Mouse (Mus musculus): ENCODE measurements around the gene Serpina3j. TPM values are rescaled to one million over a fixed set of nuclear protein-coding genes. Genes with fewer than 3 reads are reported as not detected.

Serpina3j gene
- not detected in 2 replicates for polyA plus RNA-seq (2012; ENCODE audit: insufficient read depth, low replicate concordance)

- Histone ChIP-seq H3K36me3 (replicated peaks; ENCODE audit: low read length) (no peaks in the 10 kb centered on the region), H3K27me3 (replicated peaks) (peaks cover 23% of the 10 kb centered on the region), H3K9me3 (peaks cover 16% of the 10 kb centered on the region), H3K4me3 (replicated peaks) (no peak within 1 kb of the TSS), H3K4me1 (peaks cover 3% of the 10 kb centered on the region; the same call in 1 of the 2 replicates)
- TF ChIP-seq FLI1 (IDR thresholded peaks at IDR 0.05; ENCODE audit: low read length) (no peak), GATA1 (IDR thresholded peaks at IDR 0.05; ENCODE audit: borderline replicate concordance, low read length) (no peak)
Measured at GRCm38 (mm10) chr12:104314253-104314652, at the start of gene Serpina3j. Serpina3j (plus strand) TSS chr12:104314553.

- Histone ChIP-seq H3K27me3 (replicated peaks) (no peaks in the 10 kb centered on the region), H3K36me3 (replicated peaks; ENCODE audit: low read length) (peaks cover 40% of the 10 kb centered on the region), H3K9me3 (no peaks in the 10 kb centered on the region), H3K4me1 (peaks cover 80% of the 10 kb centered on the region), H3K4me3 (replicated peaks) (peak overlapping the region; percentile 59)
- TF ChIP-seq GATA1 (IDR thresholded peaks at IDR 0.05; ENCODE audit: borderline replicate concordance, low read length) (no peak), FLI1 (IDR thresholded peaks at IDR 0.05; ENCODE audit: low read length) (no peak)
Measured at GRCm38 (mm10) chr12:104266374-104266773, 48.0 kb upstream of the Serpina3j start.

- H3K9me3 ChIP-seq = peaks cover 34% of the 10 kb centered on the region
- H3K36me3 ChIP-seq (replicated peaks; ENCODE audit: low read length) = no peaks in the 10 kb centered on the region
- H3K4me1 ChIP-seq = peaks cover 8% of the 10 kb centered on the region
- no peak overlapping the region for H3K4me3 ChIP-seq (replicated peaks)
- H3K27me3 ChIP-seq (replicated peaks) = no peaks in the 10 kb centered on the region
- TF ChIP-seq GATA1 (IDR thresholded peaks at IDR 0.05; ENCODE audit: borderline replicate concordance, low read length) (no peak), FLI1 (IDR thresholded peaks at IDR 0.05; ENCODE audit: low read length) (no peak)
Measured at GRCm38 (mm10) chr12:104278216-104279055, 35.9 kb upstream of the Serpina3j start.

- H3K27me3 ChIP-seq (replicated peaks) = no peaks in the 10 kb centered on the region
- peaks cover 36% of the 10 kb centered on the region for H3K9me3 ChIP-seq
- no peaks in the 10 kb centered on the region for H3K36me3 ChIP-seq (replicated peaks; ENCODE audit: low read length)
- no peak overlapping the region for H3K4me3 ChIP-seq (replicated peaks)
- H3K4me1 ChIP-seq = peaks cover 1% of the 10 kb centered on the region; the same call in 1 of the 2 replicates
- TF ChIP-seq GATA1 (IDR thresholded peaks at IDR 0.05; ENCODE audit: borderline replicate concordance, low read length) (no peak), FLI1 (IDR thresholded peaks at IDR 0.05; ENCODE audit: low read length) (no peak)
Measured at GRCm38 (mm10) chr12:104279056-104279435, 35.3 kb upstream of the Serpina3j start.

GRCm38 (mm10) chr12:104283380-104283779 lies 31.0 kb upstream of the Serpina3j start:
- Histone ChIP-seq H3K9me3 (peaks cover 29% of the 10 kb centered on the region), H3K4me3 (replicated peaks) (no peak overlapping the region), H3K27me3 (replicated peaks) (no peaks in the 10 kb centered on the region), H3K36me3 (replicated peaks; ENCODE audit: low read length) (no peaks in the 10 kb centered on the region), H3K4me1 (no peaks in the 10 kb centered on the region)
- TF ChIP-seq GATA1 (IDR thresholded peaks at IDR 0.05; ENCODE audit: borderline replicate concordance, low read length) (no peak), FLI1 (IDR thresholded peaks at IDR 0.05; ENCODE audit: low read length) (no peak)

- H3K27me3 ChIP-seq (replicated peaks) = no peaks in the 10 kb centered on the region
- TF ChIP-seq GATA1 (IDR thresholded peaks at IDR 0.05; ENCODE audit: borderline replicate concordance, low read length) (no peak), FLI1 (IDR thresholded peaks at IDR 0.05; ENCODE audit: low read length) (no peak)
- H3K4me1 ChIP-seq = no peaks in the 10 kb centered on the region
- no peaks in the 10 kb centered on the region for H3K36me3 ChIP-seq (replicated peaks; ENCODE audit: low read length)
- H3K9me3 ChIP-seq = peaks cover 3% of the 10 kb centered on the region
- no peak overlapping the region for H3K4me3 ChIP-seq (replicated peaks)
Measured at GRCm38 (mm10) chr12:104288336-104288735, 26.0 kb upstream of the Serpina3j start.

- no peaks in the 10 kb centered on the region; the same call in 1 of the 2 replicates for H3K9me3 ChIP-seq
- TF ChIP-seq GATA1 (IDR thresholded peaks at IDR 0.05; ENCODE audit: borderline replicate concordance, low read length) (no peak), FLI1 (IDR thresholded peaks at IDR 0.05; ENCODE audit: low read length) (no peak)
- H3K36me3 ChIP-seq (replicated peaks; ENCODE audit: low read length) = no peaks in the 10 kb centered on the region
- H3K4me1 ChIP-seq = no peaks in the 10 kb centered on the region; the same call in 1 of the 2 replicates
- no peaks in the 10 kb centered on the region for H3K27me3 ChIP-seq (replicated peaks)
- no peak overlapping the region for H3K4me3 ChIP-seq (replicated peaks)
Measured at GRCm38 (mm10) chr12:104289872-104290271, 24.5 kb upstream of the Serpina3j start.

GRCm38 (mm10) chr12:104293963-104294362 lies 20.4 kb upstream of the Serpina3j start:
- no peaks in the 10 kb centered on the region for H3K36me3 ChIP-seq (replicated peaks; ENCODE audit: low read length)
- 0 out of 2 replicates have a peak, but pooled peaks cover 3% of the 10 kb centered on the region for H3K9me3 ChIP-seq
- TF ChIP-seq GATA1 (IDR thresholded peaks at IDR 0.05; ENCODE audit: borderline replicate concordance, low read length) (no peak), FLI1 (IDR thresholded peaks at IDR 0.05; ENCODE audit: low read length) (no peak)

GRCm38 (mm10) chr12:104298049-104298448 lies 16.3 kb upstream of the Serpina3j start:
- peaks cover 29% of the 10 kb centered on the region for H3K27me3 ChIP-seq (replicated peaks)
- H3K4me3 ChIP-seq (replicated peaks) = no peak overlapping the region
- H3K36me3 ChIP-seq (replicated peaks; ENCODE audit: low read length) = no peaks in the 10 kb centered on the region
- peaks cover 4% of the 10 kb centered on the region for H3K4me1 ChIP-seq
- 0 out of 2 replicates have a peak, but pooled peaks cover 3% of the 10 kb centered on the region for H3K9me3 ChIP-seq
- TF ChIP-seq FLI1 (IDR thresholded peaks at IDR 0.05; ENCODE audit: low read length) = no peak
- no peak for TF ChIP-seq GATA1 (IDR thresholded peaks at IDR 0.05; ENCODE audit: borderline replicate concordance, low read length)

More at GRCm38 (mm10) chr12:104293963-104294362, 20.4 kb upstream of the Serpina3j start:
- H3K27me3 ChIP-seq (replicated peaks) = peaks cover 16% of the 10 kb centered on the region
- peaks cover 4% of the 10 kb centered on the region for H3K4me1 ChIP-seq
- H3K4me3 ChIP-seq (replicated peaks) = no peak overlapping the region

GRCm38 (mm10) chr12:104305991-104306390 lies 8.4 kb upstream of the Serpina3j start:
- Histone ChIP-seq H3K36me3 (replicated peaks; ENCODE audit: low read length) (no peaks in the 10 kb centered on the region), H3K4me1 (no peaks in the 10 kb centered on the region), H3K4me3 (replicated peaks) (no peak overlapping the region), H3K27me3 (replicated peaks) (peaks cover 4% of the 10 kb centered on the region), H3K9me3 (peaks cover 18% of the 10 kb centered on the region)
- TF ChIP-seq FLI1 (IDR thresholded peaks at IDR 0.05; ENCODE audit: low read length) (no peak), GATA1 (IDR thresholded peaks at IDR 0.05; ENCODE audit: borderline replicate concordance, low read length) (no peak)

Data from megakaryocyte, embryonic 14.5 days (primary cell).